Mouse (Mus musculus) large intestine, adult 2 months (tissue): ENCODE data around the gene Trpv6. TPM values are rescaled to one million over a fixed set of nuclear protein-coding genes. Genes with fewer than 3 reads are reported as not detected.

Experiments used
- DNase-seq: peaks from one replicate; pipeline ENCODE4 v3.0.0-alpha.2; 2012; ENCODE audit warnings: low read depth, low spot score
- WGBS: fragments of 180-500 bp; shearing (Covaris S2); methylation state at CpG from one replicate; pipeline ENCODE4 v1.1.7; 2018; 5-methylcytosine and 5-hydroxymethylcytosine counted together
- polyA plus RNA-seq: library from polyadenylated mRNA; depleted of rRNA; stranded (reverse); fragments of >200 nt; gene quantifications from 2 replicates; pipeline ENCODE4 v1.2.3, GENCODE M21; 2012; rRNA removed

The Trpv6 gene
- polyA plus RNA-seq, 1 experiment, result 0.06 TPM

- DNase-seq, result no peak
- 42% methylated on average over 2 of the region's 2 CpGs for WGBS
Measured at GRCm38 (mm10) chr6:41630791-41631190, 5.4 kb downstream of the Trpv6 start.

DNA sequence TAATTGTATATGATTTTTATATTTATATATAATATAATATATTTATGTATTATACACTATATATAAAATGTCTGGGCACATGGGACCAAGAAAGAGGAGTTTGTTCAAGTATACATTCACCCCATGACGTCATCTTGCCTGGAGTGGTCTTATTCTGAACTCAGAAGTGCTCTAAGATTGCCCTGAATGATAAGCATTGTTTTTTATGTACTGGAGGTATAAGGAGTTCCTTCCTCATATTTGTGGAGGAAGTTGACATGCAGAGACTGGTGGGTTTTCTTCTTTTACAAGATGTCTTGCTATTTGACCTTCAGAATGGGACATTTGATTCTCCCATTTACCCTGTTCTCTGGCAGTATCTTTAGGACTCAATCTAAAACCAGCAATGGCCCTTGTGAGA is 8.0 kb downstream of the Trpv6 start:
- DNase-seq, result no peak
- 60% methylated on average over 1 of the region's 1 CpGs for WGBS

- 69% methylated on average over 9 of the region's 9 CpGs for WGBS
- no peak for DNase-seq
Measured at GRCm38 (mm10) chr6:41622661-41623060, 13.5 kb downstream of the Trpv6 start.

- no peak for DNase-seq
- WGBS, result 83% methylated on average over 12 of the region's 12 CpGs
Measured at GRCm38 (mm10) chr6:41621241-41621990, 14.8 kb downstream of the Trpv6 start.

DNA sequence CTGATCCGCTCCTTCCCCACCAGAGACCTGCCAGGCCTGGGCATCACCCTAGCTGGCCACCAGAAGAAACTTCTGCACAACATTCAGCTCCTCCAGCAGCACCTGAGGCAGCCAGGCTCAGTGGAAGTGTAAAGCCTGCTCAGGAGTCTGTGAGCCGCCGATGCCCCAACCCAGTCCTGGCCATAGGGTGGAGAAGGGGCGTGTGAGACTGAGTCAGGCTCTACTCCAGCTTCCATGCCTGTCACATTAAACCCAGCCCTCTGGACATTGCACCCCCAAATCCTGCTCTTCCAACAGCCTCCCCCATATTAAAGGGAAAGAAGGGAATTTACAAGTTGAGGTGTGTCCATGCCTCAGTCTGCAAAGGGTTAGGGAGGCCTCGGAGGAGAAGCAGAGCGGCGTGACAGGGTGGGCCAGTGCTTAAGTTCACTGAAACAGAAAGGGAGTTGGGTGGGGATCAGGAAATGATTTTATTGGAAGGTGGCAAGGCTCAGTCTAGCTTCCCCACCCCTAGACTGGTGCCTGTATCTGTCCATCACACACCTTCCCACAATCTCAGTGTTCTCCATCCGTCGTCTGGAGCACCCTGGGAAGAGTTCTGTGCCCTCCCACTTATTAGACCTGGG is 15.9 kb downstream of the Trpv6 start:
- whole genome bisulfite sequencing, result 52% methylated on average over 9 of the region's 9 CpGs
- DNase-seq, result no peak

DNA sequence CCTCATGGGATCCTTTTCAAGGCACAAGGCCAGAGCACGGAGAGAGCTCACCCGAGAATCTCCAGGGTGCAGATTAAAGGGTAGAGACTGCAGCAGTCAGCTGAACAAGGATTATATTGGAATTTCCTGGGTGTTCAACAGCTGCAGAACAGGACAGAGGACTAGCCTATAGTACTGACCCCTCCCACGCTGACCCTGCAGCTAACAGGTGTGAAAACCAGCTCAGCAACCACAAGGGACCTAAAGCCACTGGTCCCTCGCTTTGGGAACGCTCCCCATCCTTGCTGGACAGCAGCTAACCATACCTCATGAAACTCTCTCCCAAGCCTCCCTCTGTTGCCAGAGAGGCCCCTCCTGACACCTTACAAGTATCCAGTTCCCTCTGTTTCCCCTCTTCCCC is 28.6 kb downstream of the Trpv6 start:
- DNase-seq, result no peak
- WGBS, result 67% methylated on average over 5 of the region's 5 CpGs

- DNase-seq, result no peak
- 9% methylated on average over 4 of the region's 4 CpGs for WGBS
Measured at GRCm38 (mm10) chr6:41606214-41606613, 30.0 kb downstream of the Trpv6 start.

GRCm38 (mm10) chr6:41605794-41606104 is 30.5 kb downstream of the Trpv6 start:
- DNase-seq, result no peak
- 7% methylated on average over 7 of the region's 7 CpGs for WGBS

DNA sequence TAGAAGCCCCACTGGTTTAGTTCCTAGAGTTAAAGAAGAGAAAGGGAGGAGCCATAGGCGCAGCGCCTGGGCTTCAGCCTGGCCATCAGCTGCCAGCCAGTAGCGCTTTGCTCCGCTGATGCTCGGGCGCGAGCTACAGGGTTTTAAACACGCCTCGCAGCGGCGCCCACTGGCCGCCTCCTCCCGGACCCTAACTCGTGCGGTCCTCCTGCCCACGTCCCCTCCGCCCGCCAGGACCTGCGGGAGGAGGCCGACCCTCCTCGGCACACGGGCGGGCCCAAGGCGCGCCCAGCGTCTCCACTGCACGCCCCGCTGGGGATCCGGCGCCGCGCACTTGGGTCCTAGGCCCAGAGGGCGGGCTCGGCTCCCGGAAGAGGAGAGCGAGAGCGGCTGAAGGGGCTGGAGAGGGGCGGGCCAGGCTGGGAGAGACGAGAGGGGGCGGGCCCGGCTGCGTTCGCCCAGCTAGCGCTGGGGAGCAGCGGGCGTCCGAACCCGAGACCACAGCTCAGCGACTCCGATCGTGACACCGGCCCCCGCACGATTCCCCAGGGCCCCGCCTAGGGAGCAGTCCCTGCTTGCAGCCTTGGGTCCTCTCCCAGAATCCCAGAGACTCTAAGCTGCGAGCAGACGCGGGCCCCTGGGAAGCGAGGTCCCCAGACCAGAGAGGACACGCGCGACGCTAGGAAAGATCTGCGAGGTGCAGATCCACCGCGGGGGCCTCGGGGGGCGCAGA is 31.0 kb downstream of the Trpv6 start, which contains the start of gene Ephb6:
TSS of gene Ephb6 (plus strand) at position 422 of the 733 bp plus-strand sequence.
- under 1% methylated on average over 67 of the region's 68 CpGs for WGBS
- DNase-seq, result no peak

DNA sequence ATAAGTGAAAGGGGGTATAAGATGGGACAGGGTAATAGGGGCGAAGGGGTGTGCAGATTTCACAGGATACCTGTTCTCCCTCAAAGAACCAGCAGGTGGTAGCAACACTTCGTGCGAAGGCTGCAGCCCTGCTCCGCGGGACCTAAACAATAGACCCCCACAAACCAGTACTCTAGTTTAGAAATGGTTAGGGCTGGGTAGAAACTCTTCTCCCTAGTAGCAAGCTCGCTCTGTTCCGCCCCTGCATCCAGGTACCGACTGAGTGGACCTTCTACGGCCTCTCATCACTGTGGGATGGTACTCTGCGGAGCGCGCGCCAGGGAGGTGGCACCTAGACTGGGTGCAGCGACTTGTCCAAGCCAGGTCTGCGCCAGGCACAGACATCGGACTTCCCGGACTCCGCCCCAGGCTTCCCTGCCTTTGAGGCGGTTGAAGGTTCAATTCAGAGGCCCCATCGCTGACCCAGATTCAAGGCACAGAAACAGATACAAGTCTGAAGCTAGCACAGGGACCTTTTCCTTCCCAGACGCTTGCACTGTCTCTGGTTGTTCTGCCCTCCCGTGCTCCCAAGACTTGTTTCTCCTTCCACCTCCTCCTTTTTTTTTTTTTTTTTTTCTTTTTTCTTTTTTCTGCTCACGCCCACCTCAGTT is 31.7 kb downstream of the Trpv6 start:
- DNase-seq, result no peak
- WGBS, result under 1% methylated on average over 23 of the region's 23 CpGs

DNA sequence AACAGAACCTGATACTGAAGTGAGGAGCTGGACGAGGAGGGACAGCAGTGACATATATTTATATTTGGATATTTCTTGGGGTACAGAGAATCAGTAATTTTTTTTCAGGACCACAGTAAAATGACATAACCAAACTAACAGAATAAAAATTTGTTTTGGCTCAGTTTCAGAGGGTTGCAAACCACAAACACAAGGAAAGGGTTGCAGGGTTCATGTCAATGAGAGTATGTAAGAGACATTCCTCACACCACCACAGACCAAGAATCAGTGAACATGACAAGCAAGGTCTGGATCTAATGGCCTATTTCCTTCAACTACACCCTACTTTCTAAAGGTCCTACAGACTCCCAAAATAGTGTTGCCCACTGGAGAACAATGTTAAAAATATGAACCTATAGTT is 54.0 kb downstream of the Trpv6 start:
- WGBS, result 79% methylated on average over 1 of the region's 1 CpGs
- no peak for DNase-seq

DNA sequence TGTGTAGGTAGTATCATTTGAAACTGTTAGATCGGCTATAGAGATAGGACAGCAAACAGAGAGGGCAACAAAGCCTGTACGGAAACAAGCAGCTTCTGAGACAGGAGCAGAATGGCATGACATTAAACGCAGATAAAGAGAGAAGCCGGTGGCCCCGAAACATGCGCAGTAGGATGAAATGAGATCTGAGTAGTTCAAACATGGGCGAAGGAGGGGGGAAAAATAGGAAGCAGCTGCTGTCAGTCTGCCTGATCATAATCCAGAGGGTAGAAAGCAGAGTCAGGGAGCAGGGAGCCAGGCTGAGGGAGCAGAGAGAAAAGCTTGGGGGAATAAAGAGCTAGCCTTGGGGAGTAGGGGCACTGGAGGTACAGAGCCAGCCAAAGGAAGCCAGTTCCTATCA is 54.9 kb downstream of the Trpv6 start:
- 64% methylated on average over 7 of the region's 7 CpGs for WGBS
- no peak for DNase-seq

DNA sequence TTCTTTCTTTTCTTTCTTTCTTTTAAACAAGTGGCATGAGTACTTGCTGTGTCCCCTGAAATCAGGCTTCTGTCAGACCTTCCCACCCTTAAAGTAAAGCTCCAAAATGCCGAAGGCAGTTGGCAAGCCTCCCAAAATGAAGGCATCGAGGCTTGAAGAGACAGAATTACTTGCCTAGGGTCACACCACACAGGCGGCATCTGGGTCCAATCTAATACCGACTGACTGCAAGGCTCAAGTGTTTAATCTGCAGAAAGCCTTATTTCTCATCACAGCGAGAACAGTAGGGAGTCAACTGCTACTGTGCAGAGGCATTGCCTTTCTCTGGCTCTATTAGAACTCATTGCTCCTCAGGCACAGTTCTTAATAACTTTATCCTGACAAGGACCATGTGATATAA is 58.9 kb downstream of the Trpv6 start:
- 59% methylated on average over 5 of the region's 5 CpGs for WGBS

GRCm38 (mm10) chr6:41576526-41577097 is 59.6 kb downstream of the Trpv6 start:
- 25% methylated on average over 5 of the region's 5 CpGs for WGBS
- no peak for DNase-seq

More for the DNA sequence above, 58.9 kb downstream of the Trpv6 start:
- DNase-seq, result no peak

Other genes starting within 250 kb of the Trpv6 start
- not detected in 2 replicates for gene Gm5771, start 244.0 kb downstream of the Trpv6 start, polyA plus RNA-seq
- not detected in 2 replicates for gene Gm10334, start 190.3 kb downstream of the Trpv6 start, polyA plus RNA-seq
- gene Prss1, start 177.5 kb downstream of the Trpv6 start, polyA plus RNA-seq, result not detected in 2 replicates
- 1.3 and 1.9 TPM in 2 replicates for gene Prss2, start 114.6 kb downstream of the Trpv6 start, polyA plus RNA-seq
- gene Ephb6, start 30.9 kb downstream of the Trpv6 start, polyA plus RNA-seq, result 1.5 and 2.7 TPM in 2 replicates
- not detected in 2 replicates for gene Trpv5, start 44.4 kb upstream of the Trpv6 start, polyA plus RNA-seq
- not detected in 2 replicates for gene Llcfc1, start 48.0 kb upstream of the Trpv6 start, polyA plus RNA-seq
- not detected in 2 replicates for gene Kel, start 67.9 kb upstream of the Trpv6 start, polyA plus RNA-seq
- gene Olfr459, start 138.8 kb upstream of the Trpv6 start, polyA plus RNA-seq, result not detected in 2 replicates
- gene Pip, start 211.1 kb upstream of the Trpv6 start, polyA plus RNA-seq, result not detected in 2 replicates
- not detected in 2 replicates for gene Sval2, start 216.6 kb upstream of the Trpv6 start, polyA plus RNA-seq